Mouse (Mus musculus): ENCODE measurements around the gene Nsf. TPM values are rescaled to one million over a fixed set of nuclear protein-coding genes. Genes with fewer than 3 reads are reported as not detected.

Nsf gene
- total and polyA plus RNA-seq, 3 experiments, result 37.9 to 40.2 TPM; not detected in 1

- TF ChIP-seq POLR2AphosphoS2 (IDR thresholded peaks at IDR 0.05; ENCODE audit: low read length) (no peak), KAT2A (conservative IDR thresholded peaks at IDR 0.05; ENCODE audit: low read depth, low read length) (no peak), UBTF (IDR thresholded peaks at IDR 0.05; ENCODE audit: borderline replicate concordance, insufficient read depth, low read depth, low read length) (no peak), JUND (IDR thresholded peaks at IDR 0.05; ENCODE audit: low read depth, low read length) (no peak)
Observed at GRCm38 (mm10) chr11:103892831-103893230, 61.0 kb downstream of the Nsf start (continued).

GRCm38 (mm10) chr11:103891781-103892180, 62.1 kb downstream of the Nsf start:
- no peak overlapping the region for H3K9ac ChIP-seq (ENCODE audit: control insufficient read depth, low read depth, low read length, poor library complexity, severe bottlenecking)
- H3K9me3 ChIP-seq (replicated peaks; ENCODE audit: insufficient read depth, low read length), result no peaks in the 10 kb centered on the region
- no peaks in the 10 kb centered on the region; a peak in 2 of 4 replicates for H3K36me3 ChIP-seq (ENCODE audit: control insufficient read depth in 1 of 2, insufficient read depth in 2 of 2, low read length in 2 of 2)
- no peak overlapping the region for H3K4me3 ChIP-seq (ENCODE audit: control insufficient read depth in 1 of 2, insufficient read depth in 1 of 2, low read depth in 2 of 2, low read length in 2 of 2)
- TF ChIP-seq TAL1 (IDR thresholded peaks at IDR 0.05; ENCODE audit: low read length) (no peak), CHD2 (IDR thresholded peaks at IDR 0.05; ENCODE audit: low read length) (no peak), ZMIZ1 (IDR thresholded peaks at IDR 0.05; ENCODE audit: low read depth, low read length) (no peak), KAT2A (conservative IDR thresholded peaks at IDR 0.05; ENCODE audit: low read depth, low read length) (no peak), E2F4 (IDR thresholded peaks at IDR 0.05; ENCODE audit: borderline replicate concordance, low read depth, low read length) (no peak), CHD1 (IDR thresholded peaks at IDR 0.05; ENCODE audit: low read depth, low read length) (no peak)
- H3K4me1 ChIP-seq (ENCODE audit: control insufficient read depth in 1 of 2, insufficient read depth in 2 of 2, low read length in 2 of 2), result no peaks in the 10 kb centered on the region
- DNase-seq (ENCODE audit: low read depth, low spot score), result no peak
- no peaks in the 10 kb centered on the region for H3K27me3 ChIP-seq (ENCODE audit: control insufficient read depth in 1 of 2, insufficient read depth in 2 of 2, low read length in 2 of 2)
- H3K79me2 ChIP-seq (ENCODE audit: control insufficient read depth, insufficient read depth, low read length, poor library complexity), result no peaks in the 10 kb centered on the region
- no peak overlapping the region for H3K27ac ChIP-seq (ENCODE audit: control insufficient read depth, low read depth, low read length)

GRCm38 (mm10) chr11:103890337-103891186, 63.3 kb downstream of the Nsf start:
- Histone ChIP-seq H3K36me3 (ENCODE audit: control insufficient read depth in 1 of 2, insufficient read depth in 2 of 2, low read length in 2 of 2) (no peaks in the 10 kb centered on the region; a peak in 2 of 4 replicates), H3K4me1 (ENCODE audit: control insufficient read depth in 1 of 2, insufficient read depth in 2 of 2, low read length in 2 of 2) (no peaks in the 10 kb centered on the region), H3K9ac (ENCODE audit: control insufficient read depth, low read depth, low read length, poor library complexity, severe bottlenecking) (no peak overlapping the region), H3K27me3 (ENCODE audit: control insufficient read depth in 1 of 2, insufficient read depth in 2 of 2, low read length in 2 of 2) (no peaks in the 10 kb centered on the region), H3K4me3 (ENCODE audit: control insufficient read depth in 1 of 2, insufficient read depth in 1 of 2, low read depth in 2 of 2, low read length in 2 of 2) (no peak overlapping the region), H3K79me2 (ENCODE audit: control insufficient read depth, insufficient read depth, low read length, poor library complexity) (no peaks in the 10 kb centered on the region), H3K27ac (ENCODE audit: control insufficient read depth, low read depth, low read length) (no peak overlapping the region), H3K9me3 (replicated peaks; ENCODE audit: insufficient read depth, low read length) (no peaks in the 10 kb centered on the region)
- no peak for DNase-seq (ENCODE audit: low read depth, low spot score)
- TF ChIP-seq NRF1 (IDR thresholded peaks at IDR 0.05; ENCODE audit: insufficient read depth, low read depth, low read length, poor library complexity, severe bottlenecking), result no peak
- no peak for TF ChIP-seq ZKSCAN1 (IDR thresholded peaks at IDR 0.05; ENCODE audit: low read depth, low read length)
- no peak for TF ChIP-seq CHD1 (IDR thresholded peaks at IDR 0.05; ENCODE audit: low read depth, low read length)
- TF ChIP-seq BHLHE40 (IDR thresholded peaks at IDR 0.05; ENCODE audit: borderline replicate concordance, low read depth, low read length), result no peak
- no peak for TF ChIP-seq CTCF (IDR thresholded peaks at IDR 0.05 in 2 of 3, conservative IDR thresholded peaks at IDR 0.05 in 1 of 3; ENCODE audit: control insufficient read depth in 1 of 3, insufficient read depth in 1 of 3, low read depth in 2 of 3, low read length in 3 of 3, poor library complexity in 1 of 3, severe bottlenecking in 1 of 3)
- no peak for TF ChIP-seq MAZ (IDR thresholded peaks at IDR 0.05; ENCODE audit: low read depth, low read length)
- no peak for TF ChIP-seq TCF12 (IDR thresholded peaks at IDR 0.05; ENCODE audit: low read depth, low read length)
- no peak for TF ChIP-seq MAX (IDR thresholded peaks at IDR 0.05; ENCODE audit: low read length)
- no peak for TF ChIP-seq MAFK (IDR thresholded peaks at IDR 0.05; ENCODE audit: borderline replicate concordance, low read depth, low read length)
- TF ChIP-seq POLR2A (IDR thresholded peaks at IDR 0.05; ENCODE audit: control insufficient read depth in 1 of 2, insufficient read depth in 1 of 2, low read depth in 1 of 2, low read length in 2 of 2, poor library complexity in 1 of 2), result no peak
- TF ChIP-seq SMC3 (IDR thresholded peaks at IDR 0.05; ENCODE audit: low read depth, low read length), result no peak
